Mouse (Mus musculus): ENCODE results near the gene Dlec1. TPM values are rescaled to one million over a fixed set of nuclear protein-coding genes. Genes with fewer than 3 reads are reported as not detected.

The Dlec1 gene
- polyA plus RNA-seq, 1 experiment from 2014 or later: 1.0 TPM

DNA sequence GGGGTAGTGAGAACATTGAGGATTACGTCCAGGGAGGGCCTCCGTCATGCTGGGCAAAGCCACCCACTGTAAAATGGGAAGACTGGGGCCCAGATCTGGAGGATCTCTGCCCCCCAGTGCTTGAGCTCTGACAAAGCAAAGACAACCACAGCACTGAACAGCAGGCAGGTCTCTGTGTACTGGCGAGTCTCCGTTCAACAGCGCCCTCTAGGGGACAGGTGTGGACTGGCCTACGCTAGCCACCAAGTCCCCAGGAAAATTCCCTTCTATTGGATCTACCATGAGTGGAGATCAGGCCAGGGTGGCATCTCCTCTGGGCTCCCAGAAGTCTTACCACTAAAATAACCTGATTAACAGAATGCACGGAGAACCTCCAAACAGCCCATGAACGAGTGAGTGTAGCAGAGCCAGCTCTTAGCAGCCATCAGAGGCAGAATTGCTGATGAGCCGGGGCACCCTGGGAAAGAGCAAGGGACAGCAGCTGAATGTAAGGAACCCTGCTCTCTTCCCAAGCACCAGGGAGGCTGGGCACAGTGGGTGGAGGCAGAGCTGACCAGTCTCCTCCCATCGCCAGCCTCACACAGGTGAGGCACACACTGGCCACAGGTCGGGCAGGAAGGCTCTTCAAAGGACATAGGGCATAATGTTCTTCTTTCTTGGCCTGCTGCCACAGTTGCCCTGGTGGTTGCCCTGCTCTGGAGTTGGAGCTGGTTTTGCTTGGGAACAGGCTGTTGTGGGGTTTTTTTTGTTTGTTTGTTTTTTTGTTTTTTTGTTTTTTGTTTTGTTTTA, 90.1 kb downstream of the Dlec1 start:
- ATAC-seq (ENCODE audit: low FRiP score): no peak
- Histone ChIP-seq H3K27me3 (no peaks in the 10 kb centered on the region), H3K27ac (no peak overlapping the region), H3K4me2 (no peak overlapping the region), H3K4me1 (no peaks in the 10 kb centered on the region), H3K4me3 (replicated peaks) (no peak overlapping the region), H3K9me3 (no peaks in the 10 kb centered on the region), H3K9ac (no peak overlapping the region), H3K36me3 (replicated peaks) (no peaks in the 10 kb centered on the region)
- 35% methylated on average over 11 of the region's 11 CpGs for WGBS

Other genes with a start within 250 kb of the Dlec1 start
- gene Ctdspl, start 176.0 kb upstream of the Dlec1 start, polyA plus RNA-seq (2016; fragmentation: Nextera tagmentation; extraction: Ambion mirVana): 9.0 and 9.6 TPM in 2 replicates
- gene Vill, start 49.7 kb upstream of the Dlec1 start, polyA plus RNA-seq (2016; fragmentation: Nextera tagmentation; extraction: Ambion mirVana): 6.8 and 6.9 TPM in 2 replicates
- 11.0 and 16.8 TPM in 2 replicates for gene Plcd1, start 9.0 kb upstream of the Dlec1 start, polyA plus RNA-seq (2016; fragmentation: Nextera tagmentation; extraction: Ambion mirVana)
- 0.95 and 2.1 TPM in 2 replicates for gene Acaa1b, start 54.6 kb downstream of the Dlec1 start, polyA plus RNA-seq (2016; fragmentation: Nextera tagmentation; extraction: Ambion mirVana)
- gene Gm47289, start 56.7 kb downstream of the Dlec1 start, polyA plus RNA-seq (2016; fragmentation: Nextera tagmentation; extraction: Ambion mirVana): not detected in 2 replicates
- gene Slc22a13, start 106.6 kb downstream of the Dlec1 start, polyA plus RNA-seq (2016; fragmentation: Nextera tagmentation; extraction: Ambion mirVana): not detected in 2 replicates
- gene Oxsr1, start 219.9 kb downstream of the Dlec1 start, polyA plus RNA-seq (2016; fragmentation: Nextera tagmentation; extraction: Ambion mirVana): 19.9 and 21.6 TPM in 2 replicates
- 73.4 and 75.9 TPM in 2 replicates for gene Acaa1a, start 237.2 kb downstream of the Dlec1 start, polyA plus RNA-seq (2016; fragmentation: Nextera tagmentation; extraction: Ambion mirVana)
- gene Myd88, start 238.9 kb downstream of the Dlec1 start, polyA plus RNA-seq (2016; fragmentation: Nextera tagmentation; extraction: Ambion mirVana): 5.6 and 5.9 TPM in 2 replicates

Measured in forebrain, embryonic 12.5 days (tissue).